Mouse (Mus musculus): ENCODE measurements around the gene Nrap. TPM values are rescaled to one million over a fixed set of nuclear protein-coding genes. Genes with fewer than 3 reads are reported as not detected.

Gene Nrap
- polyA plus RNA-seq, 1 experiment from 2014 or later, result 49.4 TPM

Other genes starting within 250 kb of the Nrap start
- gene Habp2, start 102.9 kb downstream of the Nrap start, polyA plus RNA-seq (2015; fragmentation: Nextera tagmentation; extraction: Ambion mirVana), result 2.2 and 2.4 TPM in 2 replicates
- gene Casp7, start 7.1 kb upstream of the Nrap start, polyA plus RNA-seq (2015; fragmentation: Nextera tagmentation; extraction: Ambion mirVana), result 27.8 and 33.2 TPM in 2 replicates
- 0.06 and 0.09 TPM in 2 replicates for gene Plekhs1, start 71.6 kb upstream of the Nrap start, polyA plus RNA-seq (2015; fragmentation: Nextera tagmentation; extraction: Ambion mirVana)
- gene Dclre1a, start 158.2 kb upstream of the Nrap start, polyA plus RNA-seq (2015; fragmentation: Nextera tagmentation; extraction: Ambion mirVana), result 11.6 and 13.4 TPM in 2 replicates
- 15.1 and 18.3 TPM in 2 replicates for gene Nhlrc2, start 158.2 kb upstream of the Nrap start, polyA plus RNA-seq (2015; fragmentation: Nextera tagmentation; extraction: Ambion mirVana)